Mouse (Mus musculus) erythroblast, embryonic 14.5 days (primary cell): ENCODE data around the gene Nmral1. TPM values are rescaled to one million over a fixed set of nuclear protein-coding genes. Genes with fewer than 3 reads are reported as not detected.

Experiments
- H3K27me3 ChIP-seq: 2 replicates; pipeline ENCODE4 v1.6.1; 2012; ENCODE audit warnings: inconsistent platforms; ENCODE audit not compliant: control insufficient read depth
- H3K36me3 ChIP-seq: 2 replicates; pipeline ENCODE4 v1.6.1; 2012; ENCODE audit warnings: mild to moderate bottlenecking, inconsistent platforms; ENCODE audit not compliant: control insufficient read depth
- H3K4me1 ChIP-seq: 2 replicates; pipeline ENCODE4 v1.6.1; 2012; ENCODE audit warnings: inconsistent platforms; ENCODE audit not compliant: control insufficient read depth
- H3K4me3 ChIP-seq: replicated peaks from 2 replicates; pipeline ENCODE3; 2012; ENCODE audit warnings: moderate library complexity, mild to moderate bottlenecking, inconsistent platforms
- H3K9me3 ChIP-seq: 2 replicates; pipeline ENCODE4 v1.6.1; 2012; ENCODE audit warnings: low read length, inconsistent platforms, mixed read lengths; ENCODE audit not compliant: control insufficient read depth
- GATA1 ChIP-seq: IDR thresholded peaks from 2 replicates; pipeline ENCODE4 v1.6.1; 2012; ENCODE audit warnings: low read length, inconsistent platforms, mixed read lengths
- TAL1 ChIP-seq: IDR thresholded peaks from 3 replicates; pipeline ENCODE4 v1.6.1; 2012; ENCODE audit warnings: low read length, inconsistent platforms, mixed read lengths
- polyA plus RNA-seq: library from polyadenylated mRNA; stranded (reverse); fragments of >175 nt; gene quantifications from 2 replicates; pipeline ENCODE4 v1.2.3, GENCODE M21; 2012

Gene Nmral1
- polyA plus RNA-seq, 1 experiment: 1.9 TPM

GRCm38 (mm10) chr16:4670317-4670716 is 48.8 kb downstream of the Nmral1 start:
- Histone ChIP-seq H3K4me3 (no peak overlapping the region), H3K4me1 (peaks cover 7% of the 10 kb centered on the region), H3K27me3 (no peaks in the 10 kb centered on the region), H3K9me3 (no peaks in the 10 kb centered on the region), H3K36me3 (peaks cover 48% of the 10 kb centered on the region)
- TF ChIP-seq TAL1 (no peak), GATA1 (no peak)

GRCm38 (mm10) chr16:4667190-4667808 is 51.9 kb downstream of the Nmral1 start:
- Histone ChIP-seq H3K27me3 (no peaks in the 10 kb centered on the region), H3K4me1 (peaks cover 4% of the 10 kb centered on the region), H3K36me3 (peaks cover 44% of the 10 kb centered on the region), H3K4me3 (no peak overlapping the region), H3K9me3 (no peaks in the 10 kb centered on the region)
- TF ChIP-seq TAL1 (no peak), GATA1 (no peak)

GRCm38 (mm10) chr16:4665726-4666125 is 53.4 kb downstream of the Nmral1 start:
- H3K4me1 ChIP-seq: peaks cover 4% of the 10 kb centered on the region
- no peaks in the 10 kb centered on the region for H3K9me3 ChIP-seq
- peaks cover 51% of the 10 kb centered on the region for H3K36me3 ChIP-seq
- TF ChIP-seq TAL1 (no peak), GATA1 (no peak)
- no peak overlapping the region for H3K4me3 ChIP-seq
- H3K27me3 ChIP-seq: no peaks in the 10 kb centered on the region

GRCm38 (mm10) chr16:4663806-4664205 is 55.4 kb downstream of the Nmral1 start:
- H3K4me1 ChIP-seq: peaks cover 4% of the 10 kb centered on the region
- H3K4me3 ChIP-seq: no peak overlapping the region
- no peak for TF ChIP-seq GATA1
- peaks cover 41% of the 10 kb centered on the region for H3K36me3 ChIP-seq
- H3K9me3 ChIP-seq: no peaks in the 10 kb centered on the region
- no peaks in the 10 kb centered on the region for H3K27me3 ChIP-seq

GRCm38 (mm10) chr16:4661605-4662004 is 57.6 kb downstream of the Nmral1 start:
- H3K9me3 ChIP-seq: no peaks in the 10 kb centered on the region
- H3K36me3 ChIP-seq: peaks cover 25% of the 10 kb centered on the region
- no peaks in the 10 kb centered on the region for H3K27me3 ChIP-seq
- H3K4me1 ChIP-seq: peaks cover 4% of the 10 kb centered on the region
- TF ChIP-seq TAL1: no peak
- TF ChIP-seq GATA1: no peak
- H3K4me3 ChIP-seq: no peak overlapping the region

Other genes starting within 250 kb of the Nmral1 start
- not detected in 2 replicates for gene Srl, start 177.5 kb downstream of the Nmral1 start, polyA plus RNA-seq
- gene Tfap4, start 159.5 kb downstream of the Nmral1 start, polyA plus RNA-seq: 1.0 and 1.3 TPM in 2 replicates
- gene Glis2, start 124.6 kb downstream of the Nmral1 start, polyA plus RNA-seq: 0.01 TPM in 1 of 2 replicates, not detected in the other
- 15.1 and 16.3 TPM in 2 replicates for gene Pam16, start 94.4 kb downstream of the Nmral1 start, polyA plus RNA-seq
- gene Vasn, start 79.4 kb downstream of the Nmral1 start, polyA plus RNA-seq: 0.01 and 0.19 TPM in 2 replicates
- gene Dnaja3, start 79.4 kb downstream of the Nmral1 start, polyA plus RNA-seq: 0.66 and 0.80 TPM in 2 replicates
- gene Coro7, start 39.6 kb downstream of the Nmral1 start, polyA plus RNA-seq: 1.1 and 3.2 TPM in 2 replicates
- gene Hmox2, start 7.0 kb upstream of the Nmral1 start, polyA plus RNA-seq: 0.34 and 1.3 TPM in 2 replicates
- gene Cdip1, start 70.9 kb upstream of the Nmral1 start, polyA plus RNA-seq: 0.93 and 0.95 TPM in 2 replicates
- not detected in 2 replicates for gene 4930562C15Rik, start 116.1 kb upstream of the Nmral1 start, polyA plus RNA-seq
- gene Ubald1, start 161.0 kb upstream of the Nmral1 start, polyA plus RNA-seq: 16.2 and 18.6 TPM in 2 replicates
- 0.29 and 0.43 TPM in 2 replicates for gene Mgrn1, start 166.9 kb upstream of the Nmral1 start, polyA plus RNA-seq
- gene Nudt16l1, start 219.4 kb upstream of the Nmral1 start, polyA plus RNA-seq: 0.69 and 1.1 TPM in 2 replicates
- gene Anks3, start 244.8 kb upstream of the Nmral1 start, polyA plus RNA-seq: 1.9 TPM in 2 replicates